Mouse (Mus musculus) c-Kit-positive CD71-negative TER-119-negative erythroid progenitor cells, embryonic 14.5 days (primary cell): Measurements from ENCODE around the gene Gm21119.
"Not testable (repeated sequence)": the region's sequence is repeated elsewhere in the genome, so short reads cannot be mapped to it uniquely, and the experiment has no call there.

Source experiments
- DNase-seq: peaks from one replicate; pipeline ENCODE4 v3.0.0-alpha.2; 2013; ENCODE audit warnings: low read depth

Gm21119 gene

DNA sequence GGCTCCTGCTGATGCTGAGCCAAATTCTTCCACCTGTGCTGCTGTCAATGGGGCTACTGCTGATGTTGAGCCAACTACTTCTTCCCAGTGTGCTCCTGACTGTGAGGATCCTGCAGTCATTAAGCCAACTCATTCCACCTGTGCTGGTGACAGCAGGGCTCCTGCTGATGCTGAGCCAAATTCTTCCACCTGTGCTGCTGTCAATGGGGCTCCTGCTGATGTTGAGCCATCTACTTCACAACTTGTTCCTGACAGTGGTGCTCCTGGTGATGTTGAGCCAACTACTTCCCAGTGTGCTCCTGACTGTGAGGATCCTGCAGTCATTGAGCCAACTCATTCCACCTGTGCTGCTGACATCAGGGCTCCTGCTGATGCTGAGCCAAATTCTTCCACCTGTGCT is 63.7 kb downstream of the Gm21119 start:
- DNase-seq: not testable (repeated sequence)
